Mouse (Mus musculus): ENCODE data around the gene Atp8a1. TPM values are rescaled to one million over a fixed set of nuclear protein-coding genes. Genes with fewer than 3 reads are reported as not detected.
"Not testable (repeated sequence)": the region's sequence is repeated elsewhere in the genome, so short reads cannot be mapped to it uniquely, and the experiment has no call there.

Gene Atp8a1
- total and polyA plus RNA-seq, 3 experiments: 4.4 to 11.2 (median 5.5) TPM

- Histone ChIP-seq H3K79me2 (replicated peaks; ENCODE audit: control insufficient read depth, extremely low read depth, insufficient read depth, poor library complexity, severe bottlenecking) (no peaks in the 10 kb centered on the region), H3K4me2 (ENCODE audit: insufficient read depth, low read depth, poor library complexity, severe bottlenecking) (peak overlapping the region; percentile 79), H3K36me3 (replicated peaks in 1 of 2; ENCODE audit: control insufficient read depth in 1 of 2, insufficient read depth in 1 of 2, low read length in 1 of 2) (peaks cover 0 to 10% of the 10 kb centered on the region in 2 experiments), H3K9me3 (replicated peaks; ENCODE audit: low read length) (no peaks in the 10 kb centered on the region), H3K9ac (ENCODE audit: insufficient read depth, low read depth) (peak overlapping the region; percentile 57; the same call in 1 of the 2 replicates), H3K27me3 (replicated peaks) (no peaks in the 10 kb centered on the region), H3K27ac (ENCODE audit: insufficient read depth, low read depth) (peak overlapping the region; percentile 1; the same call in 1 of the 2 replicates), H3K4me3 (replicated peaks in 1 of 3; ENCODE audit: low read depth in 2 of 3, low read length in 2 of 3, poor library complexity in 1 of 3) (no peak overlapping the region), H3K4me1 (ENCODE audit: control insufficient read depth in 1 of 2, insufficient read depth in 2 of 2) (peaks cover 3 to 26% of the 10 kb centered on the region in 2 experiments)
- in situ Hi-C loops (cut with MboI; ENCODE audit: low pct_ligation_motif_present, low pct_unique_long_range_greater_than_20kb, low sequenced_read_pairs) (no loop called here), dilution Hi-C loops (cut with MboI; ENCODE audit: extremely low pct_ligation_motif_present, extremely low pct_unique_long_range_greater_than_20kb, low sequenced_read_pairs) (no loop called here)
- TF ChIP-seq ELF1 (IDR thresholded peaks at IDR 0.05; ENCODE audit: low read depth, low read length) (no peak), TBP (conservative IDR thresholded peaks at IDR 0.05; ENCODE audit: low read depth, low read length) (no peak), BHLHE40 (IDR thresholded peaks at IDR 0.05; ENCODE audit: low read depth, low read length) (peak; percentile 38; the same call in 1 of the 2 replicates), RAD21 (IDR thresholded peaks at IDR 0.05; ENCODE audit: low read depth, low read length) (no peak), JUND (conservative IDR thresholded peaks at IDR 0.05; ENCODE audit: low read depth, low read length) (no peak), IRF4 (IDR thresholded peaks at IDR 0.05; ENCODE audit: low read depth, low read length) (peak; percentile 44; the same call in 1 of the 2 replicates), ETS1 (conservative IDR thresholded peaks at IDR 0.05; ENCODE audit: low read depth, low read length) (no peak), POLR2A (IDR thresholded peaks at IDR 0.05; ENCODE audit: low read depth, low read length) (peak; percentile 27; the same call in 1 of the 2 replicates)
- DNase-seq (ENCODE audit: extremely low read depth): no peak
Observed at GRCm38 (mm10) chr5:67815572-67816325, 31.5 kb downstream of the Atp8a1 start.

- DNase-seq (ENCODE audit: extremely low read depth); in situ Hi-C loops (cut with MboI; ENCODE audit: low pct_ligation_motif_present, low pct_unique_long_range_greater_than_20kb, low sequenced_read_pairs); H3K27ac ChIP-seq (ENCODE audit: insufficient read depth, low read depth); H3K9me3 ChIP-seq (replicated peaks; ENCODE audit: low read length); H3K27me3 ChIP-seq (replicated peaks); dilution Hi-C loops (cut with MboI; ENCODE audit: extremely low pct_ligation_motif_present, extremely low pct_unique_long_range_greater_than_20kb, low sequenced_read_pairs); H3K4me3 ChIP-seq (replicated peaks in 1 of 3; ENCODE audit: low read depth in 2 of 3, low read length in 2 of 3, poor library complexity in 1 of 3); H3K79me2 ChIP-seq (replicated peaks; ENCODE audit: control insufficient read depth, extremely low read depth, insufficient read depth, poor library complexity, severe bottlenecking): not testable (repeated sequence)
- H3K4me1 ChIP-seq (ENCODE audit: control insufficient read depth in 1 of 2, insufficient read depth in 2 of 2): peaks cover 3 to 24% of the 10 kb centered on the region in 2 experiments
- H3K4me2 ChIP-seq (ENCODE audit: insufficient read depth, low read depth, poor library complexity, severe bottlenecking): peak overlapping the region; percentile 79
- peak overlapping the region; percentile 57; the same call in 1 of the 2 replicates for H3K9ac ChIP-seq (ENCODE audit: insufficient read depth, low read depth)
- peaks cover 0 to 13% of the 10 kb centered on the region in 2 experiments for H3K36me3 ChIP-seq (replicated peaks in 1 of 2; ENCODE audit: control insufficient read depth in 1 of 2, insufficient read depth in 1 of 2, low read length in 1 of 2)
Observed at GRCm38 (mm10) chr5:67815060-67815459, 32.2 kb downstream of the Atp8a1 start.

DNA sequence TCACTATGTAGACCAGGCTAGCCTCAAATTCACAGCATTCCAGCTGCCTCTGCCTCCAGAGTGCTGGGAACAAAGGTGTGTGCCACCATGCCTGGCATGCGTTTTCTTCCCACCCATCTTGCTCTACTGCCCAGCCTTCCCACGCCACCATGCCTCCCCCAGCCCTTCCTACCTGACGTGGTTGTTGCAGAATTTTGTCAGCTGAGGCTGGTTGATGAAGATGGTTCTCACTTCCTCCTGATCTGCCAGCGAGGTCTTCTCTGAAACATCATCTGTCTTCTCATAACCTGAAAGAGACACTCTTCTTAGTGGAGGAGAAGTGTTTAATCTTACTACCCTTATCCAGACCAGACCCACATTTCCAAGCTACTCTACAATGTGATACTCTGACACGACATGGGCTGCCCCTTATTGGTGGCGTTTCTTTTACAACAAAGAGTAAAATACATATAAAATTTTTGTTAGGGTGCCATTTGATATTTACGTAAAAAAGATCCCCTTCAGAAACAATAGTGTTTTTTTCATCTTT lies 32.7 kb downstream of the Atp8a1 start:
- DNase-seq (ENCODE audit: extremely low read depth): no peak
- in situ Hi-C loops (cut with MboI; ENCODE audit: low pct_ligation_motif_present, low pct_unique_long_range_greater_than_20kb, low sequenced_read_pairs): no loop called here
- no peaks in the 10 kb centered on the region for H3K9me3 ChIP-seq (replicated peaks; ENCODE audit: low read length)
- H3K4me3 ChIP-seq (replicated peaks in 1 of 3; ENCODE audit: low read depth in 2 of 3, low read length in 2 of 3, poor library complexity in 1 of 3): peak overlapping the region in 1 of 3 experiments; percentile 6
- H3K9ac ChIP-seq (ENCODE audit: insufficient read depth, low read depth): no peak overlapping the region
- H3K27ac ChIP-seq (ENCODE audit: insufficient read depth, low read depth): peak overlapping the region; percentile 27; the same call in 1 of the 2 replicates
- H3K79me2 ChIP-seq (replicated peaks; ENCODE audit: control insufficient read depth, extremely low read depth, insufficient read depth, poor library complexity, severe bottlenecking): no peaks in the 10 kb centered on the region
- peak overlapping the region; percentile 4 for H3K4me2 ChIP-seq (ENCODE audit: insufficient read depth, low read depth, poor library complexity, severe bottlenecking)
- dilution Hi-C loops (cut with MboI; ENCODE audit: extremely low pct_ligation_motif_present, extremely low pct_unique_long_range_greater_than_20kb, low sequenced_read_pairs): no loop called here
- H3K27me3 ChIP-seq (replicated peaks): no peaks in the 10 kb centered on the region
- H3K4me1 ChIP-seq (ENCODE audit: control insufficient read depth in 1 of 2, insufficient read depth in 2 of 2): peaks cover 3 to 24% of the 10 kb centered on the region in 2 experiments
- peaks cover 0 to 15% of the 10 kb centered on the region in 2 experiments for H3K36me3 ChIP-seq (replicated peaks in 1 of 2; ENCODE audit: control insufficient read depth in 1 of 2, insufficient read depth in 1 of 2, low read length in 1 of 2)
- TF ChIP-seq ZMIZ1 (IDR thresholded peaks at IDR 0.05; ENCODE audit: low read depth, low read length) (no peak), JUN (IDR thresholded peaks at IDR 0.05; ENCODE audit: insufficient read depth, low read depth, low read length) (no peak), ETS1 (conservative IDR thresholded peaks at IDR 0.05; ENCODE audit: low read depth, low read length) (peak; percentile 22; the same call in 1 of the 2 replicates), SIN3A (IDR thresholded peaks at IDR 0.05; ENCODE audit: low read length) (no peak), ZKSCAN1 (IDR thresholded peaks at IDR 0.05; ENCODE audit: borderline replicate concordance, low read depth, low read length) (no peak), MAFK (IDR thresholded peaks at IDR 0.05; ENCODE audit: insufficient replicate concordance, low read length) (no peak), RCOR1 (conservative IDR thresholded peaks at IDR 0.05; ENCODE audit: low read depth, low read length) (no peak), IRF4 (IDR thresholded peaks at IDR 0.05; ENCODE audit: low read depth, low read length) (peak; percentile 65), EP300 (IDR thresholded peaks at IDR 0.05; ENCODE audit: low read length) (peak; percentile 62), JUND (conservative IDR thresholded peaks at IDR 0.05; ENCODE audit: low read depth, low read length) (no peak), MYC (IDR thresholded peaks at IDR 0.05; ENCODE audit: low read depth, low read length) (0 out of 2 replicates have a peak, but pooled peaks have one; percentile 15), NRF1 (IDR thresholded peaks at IDR 0.05; ENCODE audit: low read depth, low read length) (no peak), BHLHE40 (IDR thresholded peaks at IDR 0.05; ENCODE audit: low read depth, low read length) (no peak), UBTF (IDR thresholded peaks at IDR 0.05; ENCODE audit: low read depth, low read length) (no peak), POLR2AphosphoS2 (IDR thresholded peaks at IDR 0.05; ENCODE audit: low read depth, low read length) (no peak), RAD21 (IDR thresholded peaks at IDR 0.05; ENCODE audit: low read depth, low read length) (no peak), CHD1 (IDR thresholded peaks at IDR 0.05; ENCODE audit: low read depth, low read length) (peak; percentile 58; the same call in 1 of the 2 replicates), TCF12 (IDR thresholded peaks at IDR 0.05; ENCODE audit: low read depth, low read length) (no peak), MAX (IDR thresholded peaks at IDR 0.05; ENCODE audit: low read length) (no peak)

All from CH12.LX (cell line).